Mouse (Mus musculus) heart, postnatal 0 days (tissue): ENCODE results near the gene 4933406M09Rik. TPM values are rescaled to one million over a fixed set of nuclear protein-coding genes. Genes with fewer than 3 reads are reported as not detected.

ENCODE experiments used
- ATAC-seq: fragments of 200-750 bp; cut with Nextera tagmentation; 2 replicates; pipeline ENCODE4 v1.8.0; 2017; ENCODE audit warnings: low read depth, moderate number of reproducible peaks, moderate library complexity; ENCODE audit not compliant: insufficient read depth
- DNase-seq: peaks from one replicate; pipeline ENCODE4 v3.0.0-alpha.2; 2016; ENCODE audit warnings: low spot score
- H3K27ac ChIP-seq: fragments of 300-500 bp; sonication (generic); 2 replicates; pipeline ENCODE4 v1.5.1; 2014; ENCODE audit warnings: low read depth, mild to moderate bottlenecking
- H3K27me3 ChIP-seq: fragments of 300-500 bp; sonication (generic); 2 replicates; pipeline ENCODE4 v1.6.1; 2014; ENCODE audit warnings: low read length, mixed read lengths; ENCODE audit not compliant: control insufficient read depth, insufficient read depth
- H3K36me3 ChIP-seq: fragments of 300-500 bp; sonication (generic); replicated peaks from 2 replicates; pipeline ENCODE4 v1.6.1; 2014; ENCODE audit warnings: low read length, mixed read lengths; ENCODE audit not compliant: control insufficient read depth, insufficient read depth
- H3K4me1 ChIP-seq: fragments of 300-500 bp; sonication (generic); 2 replicates; pipeline ENCODE4 v1.6.1; 2014; ENCODE audit warnings: antibody characterized with exemption; ENCODE audit not compliant: control insufficient read depth, insufficient read depth
- H3K4me2 ChIP-seq: fragments of 300-500 bp; sonication (generic); 2 replicates; pipeline ENCODE4 v1.6.1; 2014; ENCODE audit warnings: low read depth, mild to moderate bottlenecking, low read length, moderate library complexity
- H3K4me3 ChIP-seq: fragments of 300-500 bp; sonication (generic); 2 replicates; pipeline ENCODE4 v1.5.1; 2014; ENCODE audit warnings: low read depth, low read length
- H3K9ac ChIP-seq: fragments of 300-500 bp; sonication (generic); replicated peaks from 2 replicates; pipeline ENCODE4 v1.6.1; 2014; ENCODE audit warnings: low read depth, low read length, mixed read lengths
- H3K9me3 ChIP-seq: fragments of 300-500 bp; sonication (generic); replicated peaks from 2 replicates; pipeline ENCODE4 v1.6.1; 2016; ENCODE audit warnings: low read length; ENCODE audit not compliant: control insufficient read depth
- CTCF ChIP-seq: IDR thresholded peaks from 2 replicates; pipeline ENCODE4 v1.5.1; 2016; ENCODE audit warnings: antibody characterized with exemption, control low read depth, low read depth
- EP300 ChIP-seq: IDR thresholded peaks from 2 replicates; pipeline ENCODE4 v1.6.1; 2016; ENCODE audit warnings: antibody characterized with exemption, low read depth
- WGBS: fragments of 180-500 bp; shearing (Covaris S2); extraction: QIAGEN DNeasy Blood & Tissue Kit; methylation state at CpG from one replicate; pipeline ENCODE4 v1.1.7; 2014; 5-methylcytosine and 5-hydroxymethylcytosine counted together
- polyA plus RNA-seq: library from polyadenylated mRNA; unstranded; fragments of >200 nt; fragmentation: Nextera tagmentation; extraction: Ambion mirVana; gene quantifications from 2 replicates; pipeline ENCODE4 v1.2.1, GENCODE M21; 2015
- total RNA-seq: library from RNA; depleted of rRNA; stranded (reverse); fragments of >200 nt; gene quantifications from 2 replicates; pipeline ENCODE4 v1.2.3, GENCODE M21; 2014; ENCODE audit warnings: low replicate concordance

The 4933406M09Rik gene
- total and polyA plus RNA-seq, 2 experiments from 2014 or later, result not detected

DNA sequence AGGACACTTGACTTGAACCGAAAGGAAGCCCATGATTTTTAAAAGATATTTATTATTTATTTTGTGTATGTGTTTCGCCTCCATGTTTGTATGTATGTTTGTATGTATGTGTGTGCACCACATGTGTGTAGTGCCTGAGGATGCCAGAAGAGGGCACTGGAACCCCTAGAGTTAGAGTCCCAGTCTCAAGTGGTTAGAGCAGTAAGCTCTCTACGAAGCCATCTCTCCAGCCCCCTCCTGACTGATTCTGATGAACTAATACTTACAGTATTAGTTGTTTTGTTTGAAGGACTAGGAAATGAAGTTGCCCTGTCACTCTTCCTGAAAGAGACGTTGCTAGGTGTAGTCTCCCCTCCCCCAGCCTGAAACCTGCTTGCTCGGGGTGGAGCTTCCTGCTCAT lies 14.0 kb downstream of the 4933406M09Rik start:
- Histone ChIP-seq H3K27ac (no peak overlapping the region), H3K9ac (no peak overlapping the region), H3K27me3 (no peaks in the 10 kb centered on the region), H3K9me3 (no peaks in the 10 kb centered on the region), H3K4me3 (no peak overlapping the region), H3K36me3 (no peaks in the 10 kb centered on the region), H3K4me1 (no peaks in the 10 kb centered on the region), H3K4me2 (no peak overlapping the region)
- WGBS, result 66% methylated on average over 5 of the region's 5 CpGs
- DNase-seq (no peak), ATAC-seq (no peak)
- TF ChIP-seq CTCF (no peak), EP300 (no peak)

- peaks cover 34% of the 10 kb centered on the region for H3K36me3 ChIP-seq
- no peaks in the 10 kb centered on the region for H3K4me1 ChIP-seq
- peak within 1 kb of the TSS; percentile 92 for H3K4me2 ChIP-seq
- peak within 1 kb of the TSS; percentile 78 for H3K27ac ChIP-seq
- H3K9me3 ChIP-seq, result no peaks in the 10 kb centered on the region
- DNase-seq (peak; percentile 73), ATAC-seq (peak; percentile 98)
- no peak for TF ChIP-seq CTCF
- no peak for TF ChIP-seq EP300
- peak within 1 kb of the TSS; percentile 77 for H3K9ac ChIP-seq
- H3K27me3 ChIP-seq, result no peaks in the 10 kb centered on the region
- peak within 1 kb of the TSS; percentile 80 for H3K4me3 ChIP-seq
- WGBS, result under 1% methylated on average over 43 of the region's 43 CpGs
These were observed 20.0 kb downstream of the 4933406M09Rik start, which contains the start of gene Cyb5r1 for GRCm38 (mm10) chr1:134405509-134406413. Gene Cyb5r1 (plus strand): TSS chr1:134405559.

DNA sequence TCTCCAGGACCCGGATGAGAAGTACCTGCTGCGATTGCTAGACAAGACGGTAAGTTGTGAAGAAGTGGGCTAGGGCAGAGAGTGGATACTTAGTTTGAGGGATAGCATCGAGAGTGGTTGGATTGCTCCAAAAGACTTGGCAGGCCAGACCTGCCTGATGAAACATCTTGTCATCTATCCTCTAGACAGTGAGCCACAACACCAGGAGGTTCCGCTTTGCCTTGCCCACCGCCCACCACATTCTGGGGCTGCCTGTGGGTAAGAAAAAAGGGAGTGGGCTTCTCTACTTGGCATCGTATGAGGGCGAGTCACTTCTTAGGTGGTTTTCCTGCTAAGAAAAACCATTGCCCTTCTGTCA lies 20.7 kb downstream of the 4933406M09Rik start:
- H3K4me2 ChIP-seq, result peak overlapping the region; percentile 92
- H3K9me3 ChIP-seq, result no peaks in the 10 kb centered on the region
- no peak for TF ChIP-seq EP300
- no peak for TF ChIP-seq CTCF
- H3K36me3 ChIP-seq, result peaks cover 40% of the 10 kb centered on the region
- ATAC-seq (no peak), DNase-seq (no peak)
- H3K27ac ChIP-seq, result peak overlapping the region; percentile 78
- H3K9ac ChIP-seq, result peak overlapping the region; percentile 77
- no peaks in the 10 kb centered on the region for H3K27me3 ChIP-seq
- WGBS, result 26% methylated on average over 8 of the region's 8 CpGs
- peak overlapping the region; percentile 80 for H3K4me3 ChIP-seq
- no peaks in the 10 kb centered on the region for H3K4me1 ChIP-seq

GRCm38 (mm10) chr1:134408080-134408479 lies 22.3 kb downstream of the 4933406M09Rik start:
- H3K4me1 ChIP-seq, result no peaks in the 10 kb centered on the region
- TF ChIP-seq CTCF (no peak), EP300 (no peak)
- no peak overlapping the region for H3K27ac ChIP-seq
- no peaks in the 10 kb centered on the region for H3K9me3 ChIP-seq
- H3K27me3 ChIP-seq, result no peaks in the 10 kb centered on the region
- ATAC-seq (no peak), DNase-seq (no peak)
- 90% methylated on average over 8 of the region's 8 CpGs for WGBS
- H3K4me2 ChIP-seq, result no peak overlapping the region
- no peak overlapping the region for H3K9ac ChIP-seq
- H3K36me3 ChIP-seq, result peaks cover 46% of the 10 kb centered on the region
- H3K4me3 ChIP-seq, result no peak overlapping the region

DNA sequence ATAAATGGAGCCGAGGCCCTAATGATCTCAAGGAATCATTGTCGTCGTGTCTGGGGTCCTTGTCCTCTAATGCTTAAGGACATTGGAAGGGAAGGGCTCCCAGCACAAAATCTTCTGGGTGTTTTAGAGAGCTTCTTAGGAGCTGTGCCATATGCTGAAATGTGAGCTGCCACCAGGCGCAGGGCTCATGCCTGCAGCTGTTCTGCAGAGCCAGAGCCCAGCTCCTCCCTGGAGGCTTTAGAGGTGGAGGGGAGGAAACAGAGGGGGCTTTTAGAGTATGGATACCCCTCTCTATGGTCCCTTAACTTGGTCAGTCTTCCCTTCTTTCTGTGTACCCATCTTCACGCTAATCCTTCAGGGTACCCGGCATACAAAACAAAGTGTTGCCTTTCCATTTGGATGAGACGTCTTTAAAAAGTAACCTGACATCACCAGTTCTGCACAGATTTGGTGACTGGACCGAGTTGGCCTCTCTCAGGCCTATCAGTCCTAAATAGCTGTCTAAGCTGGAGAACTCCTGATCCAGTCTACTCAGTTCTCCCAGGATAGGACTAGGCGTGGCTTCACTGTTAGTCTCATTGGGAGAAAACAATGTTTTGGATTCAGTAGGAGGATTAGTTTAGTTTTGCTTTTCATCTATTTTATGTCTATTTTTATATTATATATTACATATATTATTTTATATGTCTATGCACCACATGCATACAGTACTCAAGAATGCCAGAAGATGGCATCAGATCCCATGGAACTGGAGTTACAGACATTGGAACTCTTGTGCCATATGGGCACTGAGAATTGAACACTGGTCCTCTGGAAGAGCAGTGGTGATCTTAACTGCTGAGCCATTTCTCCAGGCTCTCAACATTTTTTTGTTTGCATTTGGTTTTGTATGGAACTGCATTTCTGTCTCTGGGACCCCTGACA lies 26.2 kb downstream of the 4933406M09Rik start:
- no peaks in the 10 kb centered on the region for H3K9me3 ChIP-seq
- no peaks in the 10 kb centered on the region for H3K27me3 ChIP-seq
- TF ChIP-seq CTCF (no peak), EP300 (no peak)
- H3K4me3 ChIP-seq, result no peak overlapping the region
- peaks cover 9% of the 10 kb centered on the region; the same call in 1 of the 2 replicates for H3K4me1 ChIP-seq
- no peak overlapping the region for H3K4me2 ChIP-seq
- no peak for DNase-seq
- H3K9ac ChIP-seq, result no peak overlapping the region
- H3K36me3 ChIP-seq, result peaks cover 46% of the 10 kb centered on the region
- WGBS, result 89% methylated on average over 9 of the region's 9 CpGs
- no peak overlapping the region for H3K27ac ChIP-seq
- ATAC-seq, result no peak
